Mouse (Mus musculus): ENCODE results near the gene Kcnc3. TPM values are rescaled to one million over a fixed set of nuclear protein-coding genes. Genes with fewer than 3 reads are reported as not detected.

The Kcnc3 gene
- polyA plus RNA-seq, 1 experiment, result 0.51 TPM

DNA sequence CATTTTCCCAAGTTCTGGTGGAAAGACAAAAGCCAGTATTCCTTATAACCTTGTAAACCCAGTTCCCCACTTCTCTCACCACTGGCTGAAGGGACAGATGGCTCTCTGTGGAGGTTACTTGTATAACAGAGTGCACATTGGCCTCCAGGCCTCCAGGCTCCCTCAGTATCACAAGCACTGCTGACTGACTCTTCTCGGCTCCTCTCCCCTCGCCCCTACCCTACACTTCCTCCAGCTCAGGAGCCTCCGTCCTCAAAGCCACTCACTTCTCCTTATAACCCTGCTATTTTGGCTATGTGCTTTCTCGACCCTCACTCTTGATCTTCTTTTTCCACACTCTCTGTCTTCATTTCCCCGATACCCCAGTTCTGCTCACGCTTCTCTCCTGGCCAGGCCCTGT, 25.1 kb upstream of the Kcnc3 start:
- H3K4me3 ChIP-seq (ENCODE audit: insufficient read depth, low read length), result no peak overlapping the region
- H3K27ac ChIP-seq (ENCODE audit: insufficient read depth, low read length), result no peak overlapping the region
- no peak for TF ChIP-seq POLR2A (IDR thresholded peaks at IDR 0.05; ENCODE audit: low read depth, low read length)
- no peak for TF ChIP-seq CTCF (IDR thresholded peaks at IDR 0.05; ENCODE audit: borderline replicate concordance, insufficient read depth, low read length)
- H3K4me1 ChIP-seq (ENCODE audit: control insufficient read depth, insufficient read depth, low read length), result no peaks in the 10 kb centered on the region

DNA sequence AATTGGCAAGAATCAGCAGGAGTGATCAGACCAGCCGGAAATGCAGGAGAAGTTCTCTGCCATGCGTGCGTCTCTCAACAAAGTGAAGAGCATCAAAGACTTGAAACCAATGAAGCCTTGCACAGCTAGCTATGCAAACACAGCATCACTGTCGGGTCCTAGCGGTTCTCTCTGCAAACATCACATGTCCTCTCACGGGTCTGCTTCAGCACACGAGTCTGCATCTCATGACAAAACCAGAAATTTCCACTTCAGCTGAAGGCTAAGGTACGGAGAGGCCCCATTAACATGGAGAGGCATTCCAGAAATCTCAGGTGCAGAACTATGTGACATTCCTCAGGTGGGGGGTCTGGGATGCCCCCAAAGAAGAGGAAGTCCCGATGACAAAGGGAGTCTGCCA, 21.7 kb upstream of the Kcnc3 start:
- no peak overlapping the region for H3K4me3 ChIP-seq (ENCODE audit: insufficient read depth, low read length)
- no peak for TF ChIP-seq CTCF (IDR thresholded peaks at IDR 0.05; ENCODE audit: borderline replicate concordance, insufficient read depth, low read length)
- no peak for TF ChIP-seq POLR2A (IDR thresholded peaks at IDR 0.05; ENCODE audit: low read depth, low read length)
- no peaks in the 10 kb centered on the region for H3K4me1 ChIP-seq (ENCODE audit: control insufficient read depth, insufficient read depth, low read length)
- H3K27ac ChIP-seq (ENCODE audit: insufficient read depth, low read length), result no peak overlapping the region

DNA sequence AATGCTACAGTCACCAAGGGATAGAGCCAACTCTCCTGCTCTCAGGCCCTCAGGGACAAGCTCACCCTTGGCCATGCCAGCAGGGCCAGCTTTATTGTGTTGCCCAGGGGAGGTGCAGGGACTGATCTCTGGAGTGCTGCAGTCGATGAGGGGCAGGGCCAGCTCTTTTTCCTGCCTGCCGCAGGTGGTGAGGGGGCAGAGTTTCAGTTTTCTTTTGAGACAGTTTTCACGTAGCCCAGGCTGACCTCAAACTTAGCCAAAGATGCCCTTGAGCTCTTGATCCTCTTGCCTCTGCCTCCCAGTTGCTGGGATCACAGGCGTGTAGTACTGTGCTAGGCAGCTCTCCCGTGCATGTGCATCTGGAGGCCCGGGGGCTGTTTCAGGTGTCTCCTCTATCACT, 19.5 kb upstream of the Kcnc3 start:
- no peak overlapping the region for H3K4me3 ChIP-seq (ENCODE audit: insufficient read depth, low read length)
- TF ChIP-seq POLR2A (IDR thresholded peaks at IDR 0.05; ENCODE audit: low read depth, low read length) (no peak), CTCF (IDR thresholded peaks at IDR 0.05; ENCODE audit: borderline replicate concordance, insufficient read depth, low read length) (no peak)
- H3K4me1 ChIP-seq (ENCODE audit: control insufficient read depth, insufficient read depth, low read length), result no peaks in the 10 kb centered on the region
- no peak overlapping the region for H3K27ac ChIP-seq (ENCODE audit: insufficient read depth, low read length)

DNA sequence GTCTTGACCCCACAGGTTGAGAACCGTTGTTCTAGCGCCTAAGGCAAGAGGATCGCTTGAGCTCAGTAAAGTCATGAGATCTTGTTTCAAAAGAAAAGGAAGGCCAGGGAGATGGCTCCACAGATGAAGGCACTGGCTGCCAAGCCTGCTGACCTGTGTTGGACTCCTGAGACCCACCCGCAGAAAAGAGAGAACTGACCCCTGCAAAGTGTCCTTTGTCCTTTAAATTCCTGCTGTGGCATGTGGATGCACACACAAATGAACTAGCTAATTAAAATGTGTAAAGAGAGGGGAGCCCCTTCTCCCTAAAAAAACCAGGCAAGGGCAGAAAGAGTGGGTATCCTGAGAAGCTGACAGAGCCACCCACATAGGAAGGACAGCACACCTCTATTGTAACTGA, 18.7 kb upstream of the Kcnc3 start:
- TF ChIP-seq POLR2A (IDR thresholded peaks at IDR 0.05; ENCODE audit: low read depth, low read length) (no peak), CTCF (IDR thresholded peaks at IDR 0.05; ENCODE audit: borderline replicate concordance, insufficient read depth, low read length) (no peak)

DNA sequence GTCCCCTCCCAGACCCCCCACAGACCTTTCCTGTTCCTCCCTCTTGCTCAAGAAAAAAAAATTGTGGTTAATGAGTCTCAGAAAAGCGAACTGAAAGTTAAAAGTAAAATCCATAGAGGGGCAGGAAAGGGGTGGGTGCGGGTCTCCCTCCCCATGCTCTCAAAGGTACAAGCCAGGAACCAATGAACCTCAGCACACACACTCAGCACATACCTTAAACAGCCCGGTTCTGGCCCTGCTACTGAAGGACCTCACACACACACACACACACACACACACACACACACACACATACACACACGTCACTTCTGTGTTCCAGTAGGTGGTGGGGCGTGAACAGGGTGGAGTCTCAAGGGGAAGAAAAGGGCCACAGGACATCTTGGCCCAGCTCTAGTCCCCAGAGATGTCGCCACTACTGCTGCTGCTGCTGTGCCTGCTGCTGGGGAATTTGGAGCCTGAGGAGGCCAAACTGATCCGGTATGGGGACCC, 18.2 kb upstream of the Kcnc3 start, which contains the start of gene Napsa:
Gene Napsa (plus strand): TSS at position 168 of the 489 bp plus-strand sequence.
- no peak within 1 kb of the TSS for H3K4me3 ChIP-seq (ENCODE audit: insufficient read depth, low read length)
- no peaks in the 10 kb centered on the region for H3K4me1 ChIP-seq (ENCODE audit: control insufficient read depth, insufficient read depth, low read length)
- TF ChIP-seq CTCF (IDR thresholded peaks at IDR 0.05; ENCODE audit: borderline replicate concordance, insufficient read depth, low read length), result no peak
- no peak for TF ChIP-seq POLR2A (IDR thresholded peaks at IDR 0.05; ENCODE audit: low read depth, low read length)

More for the DNA sequence above, 18.7 kb upstream of the Kcnc3 start:
- H3K27ac ChIP-seq (ENCODE audit: insufficient read depth, low read length), result no peak overlapping the region
- H3K4me3 ChIP-seq (ENCODE audit: insufficient read depth, low read length), result no peak overlapping the region
- H3K4me1 ChIP-seq (ENCODE audit: control insufficient read depth, insufficient read depth, low read length), result no peaks in the 10 kb centered on the region

DNA sequence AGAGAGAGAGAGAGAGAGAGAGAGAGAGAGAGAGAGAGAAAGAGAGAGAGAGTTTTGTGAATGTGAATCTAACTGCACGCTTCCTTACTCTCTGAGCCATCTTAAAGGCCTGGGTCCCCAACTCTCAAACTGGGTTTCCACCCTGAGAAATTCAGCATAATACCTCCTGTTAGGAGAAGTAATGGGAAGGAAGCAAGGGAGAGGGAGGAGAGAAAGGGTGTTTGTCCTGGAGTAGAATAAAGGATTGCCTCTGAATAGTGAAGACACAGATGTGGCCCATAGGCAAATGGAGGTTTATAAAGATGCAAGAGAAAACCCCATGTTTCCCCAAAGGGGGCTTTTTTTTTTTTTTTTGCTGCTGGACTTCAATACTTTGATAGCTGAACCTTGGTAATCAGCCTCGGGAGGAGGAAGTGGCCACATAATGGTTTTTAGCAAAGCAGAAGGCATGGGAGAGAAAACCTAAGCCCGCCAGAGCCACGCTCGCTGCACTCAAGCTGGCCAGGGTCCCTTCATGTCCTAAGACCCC, 17.4 kb upstream of the Kcnc3 start:
- H3K4me3 ChIP-seq (ENCODE audit: insufficient read depth, low read length), result no peak overlapping the region
- TF ChIP-seq CTCF (IDR thresholded peaks at IDR 0.05; ENCODE audit: borderline replicate concordance, insufficient read depth, low read length) (no peak), POLR2A (IDR thresholded peaks at IDR 0.05; ENCODE audit: low read depth, low read length) (no peak)
- H3K27ac ChIP-seq (ENCODE audit: insufficient read depth, low read length), result no peak overlapping the region
- H3K4me1 ChIP-seq (ENCODE audit: control insufficient read depth, insufficient read depth, low read length), result no peaks in the 10 kb centered on the region

More for the DNA sequence above, 18.2 kb upstream of the Kcnc3 start, which contains the start of gene Napsa:
- no peak within 1 kb of the TSS for H3K27ac ChIP-seq (ENCODE audit: insufficient read depth, low read length)

DNA sequence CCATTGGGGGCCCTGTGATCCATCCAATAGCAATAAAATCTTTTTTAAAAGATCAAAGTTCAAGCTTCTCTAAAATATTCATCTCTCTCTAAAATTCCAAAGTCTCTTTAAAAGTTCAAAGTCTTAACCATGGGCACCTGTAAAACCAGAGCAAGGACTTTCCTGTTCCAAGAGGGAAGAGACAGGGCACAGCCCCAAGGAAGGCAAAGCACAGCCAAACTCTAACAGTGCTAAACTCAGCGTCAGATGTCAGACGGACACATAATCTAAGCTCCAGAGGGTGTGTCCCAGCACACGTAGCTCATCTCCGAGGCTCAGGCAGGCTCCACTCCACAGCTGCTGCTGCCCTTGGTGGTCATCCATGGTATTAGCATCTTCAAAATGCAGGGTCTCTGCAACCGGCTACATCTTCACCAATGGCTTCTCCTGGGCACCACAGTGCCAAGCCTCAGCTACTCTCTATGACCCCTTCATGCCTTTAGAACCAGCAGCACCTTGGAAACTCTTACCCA, 14.1 kb upstream of the Kcnc3 start:
- Histone ChIP-seq H3K27ac (ENCODE audit: insufficient read depth, low read length) (no peak overlapping the region), H3K4me1 (ENCODE audit: control insufficient read depth, insufficient read depth, low read length) (no peaks in the 10 kb centered on the region), H3K4me3 (ENCODE audit: insufficient read depth, low read length) (no peak overlapping the region)
- TF ChIP-seq CTCF (IDR thresholded peaks at IDR 0.05; ENCODE audit: borderline replicate concordance, insufficient read depth, low read length), result no peak
- TF ChIP-seq POLR2A (IDR thresholded peaks at IDR 0.05; ENCODE audit: low read depth, low read length), result no peak

DNA sequence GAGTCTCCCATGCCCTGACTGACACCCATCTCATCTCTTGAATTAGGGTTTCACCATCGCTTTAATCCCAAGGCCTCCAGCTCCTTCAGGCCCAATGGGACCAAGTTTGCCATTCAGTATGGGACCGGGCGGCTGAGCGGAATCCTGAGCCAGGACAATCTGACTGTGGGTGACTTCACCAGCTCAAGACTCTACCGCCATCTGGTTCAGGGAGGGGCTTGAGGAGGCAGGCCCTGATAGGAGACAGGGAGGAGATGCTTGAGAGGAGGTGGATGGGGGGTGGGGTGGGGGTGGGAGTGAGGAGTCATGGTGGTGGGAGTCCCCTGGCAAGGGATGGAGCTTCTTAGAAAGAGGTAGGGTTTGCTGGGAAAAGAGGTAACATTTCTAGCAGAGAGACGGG, 8.8 kb upstream of the Kcnc3 start:
- no peak overlapping the region for H3K27ac ChIP-seq (ENCODE audit: insufficient read depth, low read length)
- no peak for TF ChIP-seq CTCF (IDR thresholded peaks at IDR 0.05; ENCODE audit: borderline replicate concordance, insufficient read depth, low read length)
- TF ChIP-seq POLR2A (IDR thresholded peaks at IDR 0.05; ENCODE audit: low read depth, low read length), result no peak
- H3K4me1 ChIP-seq (ENCODE audit: control insufficient read depth, insufficient read depth, low read length), result no peaks in the 10 kb centered on the region
- no peak overlapping the region for H3K4me3 ChIP-seq (ENCODE audit: insufficient read depth, low read length)

DNA sequence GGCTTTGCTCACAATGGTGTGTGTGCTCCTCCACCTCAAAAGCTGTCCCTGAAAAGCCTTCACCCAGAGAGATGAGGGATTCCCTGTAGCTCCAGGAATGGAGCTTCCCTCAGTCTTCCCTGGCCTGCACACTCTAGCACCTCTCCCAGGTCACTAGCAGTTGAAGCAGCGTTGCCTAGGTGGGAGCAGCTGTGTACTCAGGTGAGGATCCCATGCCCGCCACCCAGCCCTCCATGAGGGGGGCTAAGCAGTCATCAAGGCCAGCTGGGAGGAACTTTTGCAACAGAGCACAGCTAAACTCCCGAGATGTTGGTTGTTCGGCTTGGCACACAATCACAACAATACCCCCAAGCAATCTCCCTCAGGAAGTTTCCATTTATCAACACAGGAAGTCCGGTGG, 7.8 kb upstream of the Kcnc3 start:
- no peak overlapping the region for H3K4me3 ChIP-seq (ENCODE audit: insufficient read depth, low read length)
- no peak overlapping the region for H3K27ac ChIP-seq (ENCODE audit: insufficient read depth, low read length)
- H3K4me1 ChIP-seq (ENCODE audit: control insufficient read depth, insufficient read depth, low read length), result no peaks in the 10 kb centered on the region
- no peak for TF ChIP-seq CTCF (IDR thresholded peaks at IDR 0.05; ENCODE audit: borderline replicate concordance, insufficient read depth, low read length)
- TF ChIP-seq POLR2A (IDR thresholded peaks at IDR 0.05; ENCODE audit: low read depth, low read length), result no peak

DNA sequence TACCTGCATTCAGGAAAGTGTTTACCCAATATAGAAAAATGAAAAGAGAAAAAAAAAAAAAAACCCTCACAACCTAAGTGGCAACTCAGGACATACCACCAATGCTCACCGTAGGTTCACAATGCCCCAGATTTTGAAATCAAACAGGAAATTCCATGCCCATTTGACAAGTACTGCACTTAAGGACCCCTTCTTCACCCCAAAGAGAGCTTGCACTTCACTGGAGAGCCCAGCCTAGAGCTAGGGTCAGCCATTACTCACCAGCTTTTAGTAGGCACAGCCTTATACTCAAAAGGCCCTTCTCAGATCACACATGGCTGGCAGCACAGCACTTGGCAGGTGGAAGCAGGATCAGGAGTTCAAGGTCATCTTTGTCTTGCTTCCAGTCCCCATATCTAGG, 7.3 kb upstream of the Kcnc3 start:
- no peak overlapping the region for H3K27ac ChIP-seq (ENCODE audit: insufficient read depth, low read length)
- no peaks in the 10 kb centered on the region for H3K4me1 ChIP-seq (ENCODE audit: control insufficient read depth, insufficient read depth, low read length)
- TF ChIP-seq CTCF (IDR thresholded peaks at IDR 0.05; ENCODE audit: borderline replicate concordance, insufficient read depth, low read length) (no peak), POLR2A (IDR thresholded peaks at IDR 0.05; ENCODE audit: low read depth, low read length) (no peak)
- no peak overlapping the region for H3K4me3 ChIP-seq (ENCODE audit: insufficient read depth, low read length)
